Mouse (Mus musculus) cerebellum, postnatal 25 days (tissue): ENCODE measurements around the gene Prr14.
A peak's percentile ranks its signal among the peaks of the same experiment; 100 is the strongest.
"Not testable (repeated sequence)": the region's sequence is repeated elsewhere in the genome, so short reads cannot be mapped to it uniquely, and the experiment has no call there.

Experiments used
- DNase-seq, 2 experiments: peaks; one replicate each; pipeline ENCODE4 v3.0.0; 2021; ENCODE audit warnings: mixed read lengths in 2 of 2

The Prr14 gene

DNA sequence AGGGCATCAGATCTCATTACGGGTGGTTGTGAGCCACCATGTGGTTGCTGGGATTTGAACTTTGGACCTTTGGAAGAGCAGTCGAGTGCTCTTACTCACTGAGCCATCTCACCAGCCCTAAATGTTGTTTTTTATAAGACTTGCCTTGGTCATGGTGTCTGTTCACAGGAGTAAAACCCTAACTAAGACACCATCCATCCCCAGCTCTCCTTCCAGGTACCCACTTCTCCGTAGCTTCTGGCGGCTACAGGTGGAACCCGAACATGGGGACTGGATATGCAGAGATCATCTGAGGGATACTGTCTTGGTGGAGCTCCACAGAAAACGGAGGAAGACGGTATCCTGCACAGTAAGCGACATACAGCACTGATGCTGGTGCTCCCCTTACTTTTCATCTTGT, at the start of gene Prr14:
Gene Prr14, plus strand, starts transcription at position 301 of the 400 bp plus-strand sequence.
- not testable (repeated sequence) for DNase-seq

DNA sequence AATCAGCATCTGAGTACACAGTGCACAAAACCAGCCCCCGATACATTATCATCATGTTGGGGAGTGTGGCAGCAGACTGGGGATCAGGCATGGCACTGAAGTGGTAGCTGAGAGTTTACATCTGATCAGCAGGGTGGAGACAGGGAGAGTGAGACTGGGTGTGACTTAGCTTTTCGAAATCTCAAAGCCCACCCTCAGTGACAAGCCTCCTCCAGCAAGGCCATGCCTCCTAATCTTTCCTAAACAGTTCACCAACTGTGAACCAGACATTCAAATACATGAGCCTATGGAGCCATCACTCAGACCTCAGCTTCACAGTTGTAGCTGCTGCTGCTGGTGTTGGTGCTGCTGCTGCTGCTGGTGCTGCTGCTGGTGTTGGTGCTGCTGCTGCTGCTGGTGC, 48.0 kb upstream of the Prr14 start:
- DNase-seq = no peak

DNA sequence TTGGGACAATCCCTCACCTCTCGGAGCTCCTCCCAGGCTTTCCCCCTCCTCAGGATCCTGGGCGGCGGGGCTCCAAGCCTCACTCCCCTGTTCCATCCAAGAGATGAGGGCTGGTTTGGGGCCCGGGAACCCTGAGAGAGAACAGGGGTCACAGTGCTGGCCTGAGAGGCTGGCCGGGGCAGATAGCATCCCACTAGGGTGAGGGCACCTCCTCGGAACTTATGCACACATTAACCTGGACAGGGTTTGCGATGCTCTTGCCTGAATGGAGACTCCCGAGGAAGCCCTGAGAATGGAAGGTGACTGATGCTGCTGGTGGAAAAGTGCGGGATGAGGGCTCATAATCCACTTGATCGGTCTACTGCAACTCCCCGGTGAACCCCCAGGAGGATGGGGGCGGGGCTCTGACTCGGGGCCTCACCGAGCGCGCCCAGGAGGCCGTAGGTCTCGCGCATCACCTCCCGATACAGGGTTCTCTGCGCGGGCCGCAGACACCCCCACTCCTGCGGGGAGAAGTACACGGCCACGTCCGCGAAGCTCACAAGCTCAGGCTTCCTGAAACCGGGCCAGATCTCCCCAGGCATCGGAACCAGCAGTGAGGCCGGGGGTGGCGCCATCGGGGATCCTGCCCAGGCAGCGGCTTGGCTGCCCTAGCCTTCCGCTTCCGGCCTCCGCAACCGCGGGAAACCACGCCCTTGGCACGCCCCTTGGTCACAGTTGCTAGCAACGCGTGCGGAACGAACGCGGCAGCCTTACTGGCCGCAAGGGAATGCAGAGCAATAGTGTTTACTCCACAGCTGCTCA, 37.8 kb upstream of the Prr14 start, which contains the start of gene Zfp688:
Gene Zfp688, minus strand, starts transcription at position 681 of the 804 bp plus-strand sequence.
- DNase-seq = peak; percentile 92 to 96

DNA sequence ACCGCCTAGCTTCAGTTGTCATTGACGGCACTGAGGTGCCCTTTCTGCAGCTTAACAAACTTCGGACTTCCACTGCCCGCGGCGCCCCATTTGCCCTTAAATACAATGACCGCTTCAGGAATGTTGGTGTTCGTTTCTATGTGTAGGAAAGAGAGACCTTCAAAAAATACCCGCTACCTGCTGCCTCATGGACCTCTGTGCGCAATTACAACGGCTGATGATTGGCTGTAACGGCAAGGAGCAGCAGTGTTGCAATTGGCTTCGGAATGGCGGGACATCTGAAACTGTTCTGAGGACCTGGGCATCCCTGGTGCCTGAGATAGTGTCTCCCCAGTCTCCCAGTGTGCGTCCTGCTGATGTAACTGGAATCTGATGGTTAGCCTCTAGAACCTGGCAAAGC, 37.2 kb upstream of the Prr14 start:
- peak in 1 of 2 experiments; percentile 67 for DNase-seq

DNA sequence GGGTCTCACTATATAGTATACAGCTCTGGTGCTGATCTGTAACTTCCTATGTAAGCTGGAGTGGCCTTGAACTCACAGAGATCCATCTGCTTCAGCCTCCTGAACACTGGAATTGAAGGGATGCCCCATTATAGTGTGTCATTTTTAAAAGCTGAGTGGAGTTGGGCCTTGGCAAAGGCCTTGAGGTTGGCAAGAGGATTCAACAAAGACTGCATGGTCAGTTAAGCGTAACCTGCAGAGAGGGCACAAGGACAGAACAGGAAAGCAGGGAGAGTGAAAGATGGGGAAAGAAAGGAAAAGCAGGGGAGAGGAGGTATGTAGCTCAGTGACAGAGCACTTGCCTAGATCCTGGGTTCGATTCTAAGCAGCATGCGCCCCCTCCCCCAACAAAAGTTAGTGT, 34.1 kb upstream of the Prr14 start:
- DNase-seq = no peak

DNA sequence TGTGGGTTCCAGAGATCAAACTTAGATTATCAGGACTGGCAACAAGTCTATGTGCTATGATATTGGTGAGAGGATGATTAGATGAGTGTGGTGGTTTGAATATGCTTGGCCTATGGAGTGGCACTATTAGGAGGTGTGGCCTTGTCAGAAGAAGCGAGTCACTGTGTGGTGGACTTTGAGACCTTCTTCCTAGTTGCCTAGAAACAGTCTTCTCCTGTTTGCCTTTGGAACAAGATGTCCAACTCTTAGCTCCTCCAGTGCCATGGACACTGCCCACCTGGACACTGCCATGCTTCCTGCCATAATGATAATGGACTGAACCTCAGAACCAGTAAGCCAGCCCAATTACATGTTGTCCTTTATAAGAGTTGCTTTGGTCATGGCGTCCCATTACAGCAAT, 33.5 kb upstream of the Prr14 start:
- no peak for DNase-seq

DNA sequence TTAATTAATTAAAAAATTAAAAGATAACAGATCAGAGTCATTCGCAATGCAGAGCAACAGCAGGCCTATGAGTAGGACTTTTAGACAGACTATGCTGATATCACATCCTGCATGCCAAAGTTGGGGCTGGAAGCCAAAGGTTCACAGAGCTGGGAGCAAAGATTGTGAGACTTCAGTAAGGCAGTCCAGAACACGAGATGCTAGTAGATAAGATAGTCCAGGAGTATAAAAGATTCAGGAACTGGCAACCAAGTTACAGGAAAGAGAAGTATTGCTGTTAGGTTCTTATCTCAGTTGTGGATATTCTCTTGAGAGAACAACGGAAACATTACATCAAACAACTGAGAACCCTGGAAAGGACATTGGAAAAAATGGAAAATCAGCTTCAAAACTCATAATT, 33.1 kb upstream of the Prr14 start:
- DNase-seq = no peak

DNA sequence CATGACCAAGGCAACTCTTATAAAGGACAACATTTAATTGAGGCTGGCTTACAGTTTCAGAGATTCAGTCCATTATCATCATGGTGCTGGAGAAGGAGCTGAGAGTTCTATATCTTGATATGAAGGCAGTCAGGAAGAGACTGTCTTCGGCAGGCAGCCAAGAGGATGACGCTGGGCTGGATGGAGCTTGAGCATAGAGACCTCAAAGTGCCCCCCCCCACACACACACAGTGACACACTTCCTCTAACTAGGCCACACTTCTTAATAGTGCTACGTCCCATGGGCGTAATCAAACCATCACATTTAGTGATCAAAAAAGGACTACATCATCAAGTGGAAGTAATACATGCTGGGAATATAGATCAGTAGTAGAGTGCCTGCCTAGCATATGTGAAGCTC, 24.2 kb upstream of the Prr14 start:
- DNase-seq = no peak

DNA sequence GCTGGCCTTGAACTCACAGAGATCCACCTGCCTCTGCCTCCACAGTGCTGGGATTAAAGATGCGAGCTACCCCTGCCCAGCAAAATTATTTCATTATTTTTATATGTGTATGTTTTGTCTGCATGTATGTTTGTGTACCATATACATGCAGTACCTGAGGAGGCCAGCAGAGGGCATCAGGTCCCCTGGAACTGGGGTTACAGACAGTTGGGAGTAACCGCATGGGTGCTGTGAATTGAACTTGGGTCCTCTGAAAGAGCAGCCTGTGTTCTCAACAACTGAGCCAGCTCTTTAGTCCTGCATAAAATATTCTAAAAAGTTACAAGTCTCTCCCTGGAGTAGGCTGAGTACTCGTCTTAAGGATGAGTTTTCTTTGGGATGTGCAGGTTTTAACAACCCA, 21.7 kb upstream of the Prr14 start:
- DNase-seq = no peak

DNA sequence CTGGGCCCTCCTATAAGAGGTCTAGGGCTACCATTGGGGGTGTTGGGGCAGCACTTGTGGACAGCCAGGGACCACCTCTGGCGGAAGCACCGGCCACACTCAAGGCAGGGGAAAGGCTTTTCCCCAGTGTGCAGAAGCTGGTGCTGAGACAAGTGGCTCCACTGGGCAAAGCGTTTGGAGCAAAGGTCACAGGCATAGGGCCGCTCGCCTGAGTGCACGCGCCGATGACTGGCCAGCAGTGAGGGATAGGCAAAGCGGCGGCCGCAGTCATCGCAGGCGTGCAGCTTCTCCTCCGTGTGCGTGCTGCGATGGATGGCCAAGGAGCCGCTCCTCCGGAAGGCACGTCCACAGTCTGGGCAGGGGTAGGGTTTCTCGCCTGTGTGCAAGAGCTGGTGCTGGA, 15.4 kb upstream of the Prr14 start:
- no peak for DNase-seq

DNA sequence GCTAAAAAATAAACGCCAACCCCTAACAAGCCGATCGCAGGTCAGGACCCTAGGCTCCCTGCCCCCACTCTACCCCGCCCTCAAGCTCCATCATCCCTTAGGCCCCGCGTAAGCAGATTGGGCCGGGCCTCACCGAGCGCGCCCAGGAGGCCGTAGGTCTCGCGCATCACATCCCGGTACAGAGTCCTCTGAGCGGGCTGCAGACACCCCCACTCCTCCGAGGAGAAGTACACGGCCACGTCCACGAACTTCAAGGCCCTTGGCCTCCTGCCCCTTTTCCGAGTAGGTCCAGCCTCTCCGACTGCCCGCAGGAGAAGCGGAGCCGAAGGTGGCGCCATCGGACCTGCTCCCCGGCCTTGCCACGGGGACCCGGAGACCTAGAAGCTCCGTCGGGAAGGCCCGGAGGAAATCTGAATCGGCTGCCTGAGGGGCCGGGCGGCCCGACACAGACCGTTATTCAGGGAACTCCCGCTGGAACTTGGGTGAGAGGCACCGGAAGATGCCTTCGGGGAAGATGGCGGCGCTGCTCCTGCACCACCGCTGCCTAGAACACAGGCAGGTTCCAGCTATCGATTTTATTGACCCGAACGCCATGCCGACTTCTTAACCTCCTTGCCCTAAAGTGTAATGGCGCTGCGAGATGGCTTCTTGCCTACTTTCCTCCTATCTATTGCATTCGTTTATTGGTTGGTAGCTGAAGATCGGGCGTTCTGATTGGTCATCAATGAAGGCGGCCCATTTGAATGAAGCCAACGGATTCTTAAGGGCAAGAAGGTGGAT, 10.7 kb upstream of the Prr14 start, which contains the start of gene Zfp689:
Gene Zfp689, minus strand, starts transcription at position 638 of the 780 bp plus-strand sequence.
- DNase-seq = peak; percentile 92 to 94

DNA sequence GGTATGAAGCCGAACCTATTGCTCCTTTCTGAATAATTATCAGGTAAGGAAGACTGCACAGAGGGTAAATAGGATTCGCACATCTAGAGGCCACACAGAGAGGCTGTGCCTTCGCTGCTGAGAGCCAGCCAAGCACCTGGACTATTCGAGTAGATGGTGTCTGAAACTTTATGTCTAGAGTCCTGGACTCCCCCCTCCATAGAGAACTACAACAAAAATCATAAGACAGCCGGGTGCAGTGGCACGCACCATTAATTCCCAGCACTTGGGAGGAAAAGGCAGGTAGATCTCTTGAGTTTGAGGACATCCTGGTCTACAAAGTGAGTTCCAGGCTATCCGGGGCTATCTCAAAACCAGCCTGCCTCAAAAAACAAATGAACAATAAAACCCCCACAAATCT, 9.4 kb upstream of the Prr14 start:
- no peak for DNase-seq

DNA sequence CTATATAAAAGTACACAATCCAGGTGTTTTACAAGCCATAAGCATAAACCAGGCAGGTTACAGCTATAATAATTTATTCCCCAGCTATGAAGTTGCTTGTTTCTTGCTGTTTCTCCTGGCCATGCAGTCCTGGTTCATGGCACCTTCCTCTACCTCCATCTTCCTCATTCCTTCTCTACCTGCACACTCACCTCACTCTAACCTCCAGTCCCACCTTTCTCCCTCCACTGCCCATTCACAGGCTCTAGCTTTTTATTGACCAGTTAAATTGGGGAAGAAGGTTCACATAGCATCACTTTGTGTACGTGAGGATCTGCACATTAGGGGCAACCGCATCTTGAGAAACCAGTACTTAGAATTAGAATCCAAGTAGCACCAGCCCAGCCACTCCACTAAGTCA, 6.4 kb upstream of the Prr14 start:
- DNase-seq = no peak

DNA sequence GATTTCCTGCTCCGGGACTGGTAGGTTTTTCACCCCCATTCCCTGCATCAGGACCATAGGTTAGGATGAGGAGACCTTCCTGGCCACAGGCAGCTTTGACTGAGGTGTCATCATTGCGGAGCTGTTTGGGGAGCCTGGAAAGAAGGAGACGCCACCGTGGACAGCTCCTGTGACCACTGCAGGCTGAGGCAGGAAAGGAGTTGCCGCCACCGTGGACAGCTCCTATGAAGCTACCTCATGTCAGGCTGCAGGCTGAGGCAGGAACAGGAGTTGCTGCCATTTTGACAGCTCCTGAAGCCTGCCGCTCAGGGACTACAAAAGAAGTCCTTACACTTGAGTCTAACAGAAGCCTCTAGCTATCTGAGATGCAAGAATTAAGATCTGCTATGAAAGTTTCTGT, 4.5 kb upstream of the Prr14 start:
- no peak for DNase-seq

DNA sequence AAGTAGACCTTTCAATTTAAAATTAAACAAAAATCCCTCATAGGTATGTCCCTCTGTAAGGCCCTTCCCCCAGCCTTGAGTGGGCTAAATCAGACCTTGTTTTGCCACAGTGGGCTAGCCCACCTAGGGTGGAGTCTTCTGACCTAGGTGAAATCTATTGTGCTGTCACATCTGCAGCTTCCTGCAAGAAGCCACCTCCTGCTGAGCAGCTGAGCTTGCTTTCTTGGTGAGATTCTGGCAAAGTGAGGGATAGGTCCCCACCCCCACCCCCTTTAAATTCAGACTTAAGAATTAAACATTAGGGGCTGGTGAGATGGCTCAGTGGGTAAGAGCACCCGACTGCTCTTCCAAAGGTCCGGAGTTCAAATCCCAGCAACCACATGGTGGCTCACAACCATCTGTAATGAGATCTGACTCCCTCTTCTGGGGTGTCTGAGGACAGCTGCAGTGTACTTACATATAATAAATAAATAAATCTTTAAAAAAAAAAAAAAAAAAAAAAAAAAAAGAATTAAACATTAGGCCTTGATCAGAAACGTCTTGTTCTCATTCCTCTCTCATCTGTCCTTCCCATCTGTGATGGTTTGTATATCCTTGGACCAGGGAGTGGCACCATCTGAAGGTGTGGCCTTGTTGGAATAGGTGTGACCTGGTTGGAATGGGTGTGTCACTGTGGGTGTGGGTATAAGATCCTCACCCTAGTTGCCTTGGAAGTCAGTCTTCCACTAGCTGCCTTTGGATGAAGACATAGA, 864 bp upstream of the Prr14 start:
- not testable (repeated sequence) for DNase-seq

DNA sequence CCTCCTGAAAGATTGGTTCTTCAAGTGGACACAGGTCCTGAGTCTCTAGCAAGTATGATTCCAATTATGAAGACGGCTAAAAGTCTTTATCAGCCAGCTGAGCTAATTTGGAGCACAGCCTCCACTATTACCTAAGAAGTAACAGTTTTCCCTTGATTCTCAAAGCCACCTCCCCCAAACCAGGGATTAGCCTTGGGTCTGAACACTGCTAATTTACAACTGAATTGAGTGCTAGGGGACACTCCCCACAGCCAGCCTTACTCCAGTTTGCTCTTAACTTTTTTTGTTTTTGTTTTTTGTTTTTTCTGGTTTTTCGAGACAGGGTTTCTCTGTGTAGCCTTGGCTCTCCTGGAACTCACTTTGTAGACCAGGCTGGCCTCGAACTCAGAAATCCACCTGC, 5.8 kb downstream of the Prr14 start:
- no peak for DNase-seq

DNA sequence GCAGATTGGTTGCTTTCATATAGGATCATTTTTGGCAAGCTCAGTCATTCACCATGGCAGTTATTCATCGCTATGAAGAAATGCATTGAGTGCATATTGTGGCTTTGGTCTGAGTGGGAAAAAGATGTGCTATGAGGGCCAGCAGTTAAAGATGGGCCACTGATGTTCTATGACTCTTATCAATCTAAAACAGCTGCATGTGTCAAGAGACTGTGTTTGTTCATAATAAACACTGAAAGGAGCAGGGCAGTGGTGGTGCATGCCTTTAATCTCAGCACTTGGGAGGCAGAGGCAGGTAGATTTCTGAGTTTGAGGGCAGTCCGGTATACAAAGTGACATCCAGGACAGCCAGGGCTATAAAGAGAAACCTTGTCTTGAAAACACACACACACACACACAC, 6.3 kb downstream of the Prr14 start:
- not testable (repeated sequence) for DNase-seq

DNA sequence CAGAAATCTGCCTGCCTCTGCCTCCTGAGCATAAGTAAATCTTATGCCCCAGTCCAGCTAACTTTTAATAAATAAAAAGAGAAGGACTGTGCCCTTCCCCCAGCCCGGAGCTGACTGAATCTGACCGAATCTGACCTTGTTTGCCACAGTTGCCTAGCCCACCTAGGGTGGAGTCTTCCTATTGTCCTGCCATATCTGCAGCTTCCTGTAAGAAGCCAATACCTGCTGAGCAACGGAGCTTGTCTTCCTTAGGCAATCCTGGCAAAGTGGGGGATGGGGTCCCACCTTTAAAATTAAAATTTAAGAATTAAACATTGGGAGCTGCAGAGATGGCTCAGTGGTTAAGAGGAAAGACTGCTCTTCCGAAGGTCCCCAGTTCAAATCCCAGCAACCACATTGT, 7.2 kb downstream of the Prr14 start:
- no peak for DNase-seq

DNA sequence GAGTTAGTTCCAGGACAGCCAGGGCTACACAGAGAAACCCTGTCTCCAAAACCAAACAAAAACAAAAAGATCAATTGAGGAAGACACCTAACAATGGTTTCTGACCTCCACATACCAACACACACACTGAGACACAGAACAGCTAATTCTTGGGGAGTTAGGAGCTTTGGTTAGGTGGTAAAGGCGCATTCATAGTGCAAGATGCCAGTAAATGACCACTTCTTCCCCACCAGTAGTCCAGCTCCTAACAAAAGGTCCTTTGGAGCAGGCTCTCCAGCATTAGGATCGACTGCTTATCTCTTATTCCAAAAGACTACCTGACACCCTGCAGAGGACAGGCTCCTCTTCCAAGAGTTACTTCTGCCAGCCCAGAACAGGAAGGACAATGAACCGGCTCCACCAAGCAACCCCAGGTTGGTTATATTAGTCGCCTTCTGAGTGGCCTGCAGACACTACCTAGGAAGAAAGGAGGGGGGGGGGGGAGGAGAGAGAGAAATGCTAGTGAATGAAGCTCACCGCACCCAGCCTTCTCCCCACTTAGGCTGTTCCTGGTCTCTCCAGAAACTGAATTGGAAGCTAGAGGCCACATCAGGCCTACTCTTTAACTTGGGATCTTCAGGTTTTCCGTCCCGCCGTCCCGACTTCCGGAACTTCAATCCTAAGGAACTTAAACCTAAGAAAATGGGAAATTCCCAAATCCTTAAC, 10.8 kb downstream of the Prr14 start:
- peak; percentile 53 to 56 for DNase-seq

DNA sequence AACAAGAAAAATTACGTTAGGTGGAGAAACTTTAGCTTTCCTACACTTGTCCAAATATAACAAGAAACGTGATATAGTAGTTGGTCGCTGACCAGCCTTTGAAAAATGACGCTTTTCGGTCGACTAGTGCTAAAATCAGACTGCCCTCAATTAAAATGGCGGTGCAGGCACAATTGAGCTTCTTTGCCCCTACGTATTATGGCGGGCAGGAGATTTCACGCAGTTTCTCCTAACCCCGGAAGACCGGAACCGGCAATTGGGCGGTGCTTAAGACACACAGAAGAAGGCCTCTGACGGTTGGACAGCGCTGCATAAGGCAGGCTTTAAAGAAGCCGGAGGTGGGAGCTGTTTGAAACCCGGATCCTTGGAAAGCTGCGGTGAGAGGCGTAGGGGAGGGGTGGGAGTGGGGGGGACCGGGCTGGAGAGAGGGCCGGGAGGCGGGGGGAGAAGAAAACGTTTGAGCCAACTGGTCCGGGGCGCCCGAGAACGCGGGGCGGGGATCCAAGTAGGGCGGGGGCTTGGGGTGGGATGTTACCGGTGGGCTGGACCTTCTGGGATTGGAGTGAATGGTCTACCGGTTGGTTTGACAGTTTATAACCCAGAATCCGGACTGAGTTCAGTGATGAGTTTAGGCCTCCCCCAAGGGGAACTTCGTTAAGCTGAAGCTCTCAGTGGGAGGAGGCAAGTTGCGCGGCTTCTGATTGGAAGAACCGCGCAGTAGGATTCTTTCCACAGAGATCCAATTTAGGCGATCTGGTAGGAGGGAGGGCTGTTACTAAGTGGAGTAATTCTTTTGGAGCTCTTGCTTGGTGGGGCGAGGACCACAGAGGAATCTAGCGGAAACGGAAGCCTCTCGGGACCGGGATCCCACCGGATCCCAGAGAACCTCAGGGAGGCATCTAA, 11.6 kb downstream of the Prr14 start:
- DNase-seq = peak; percentile 89 to 92

DNA sequence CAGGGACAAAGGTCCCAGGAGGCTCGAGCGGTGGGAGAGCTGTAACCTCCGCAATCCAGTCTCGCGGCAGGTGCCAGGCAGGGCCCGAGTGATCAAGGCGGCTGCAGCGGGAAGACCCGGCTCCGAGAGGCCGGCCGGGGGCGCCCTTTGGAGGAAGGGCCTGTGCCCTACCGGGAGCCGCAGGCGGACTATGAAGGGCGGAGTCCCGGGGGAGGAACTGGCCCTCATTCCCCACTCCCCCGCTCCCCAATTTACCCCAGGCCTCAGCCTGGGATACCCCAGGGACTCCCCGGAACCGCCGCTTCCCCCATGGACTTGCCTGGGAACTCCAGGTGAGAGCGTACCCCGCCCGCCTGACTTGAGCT, 12.2 kb downstream of the Prr14 start:
- DNase-seq = peak; percentile 73 to 74

DNA sequence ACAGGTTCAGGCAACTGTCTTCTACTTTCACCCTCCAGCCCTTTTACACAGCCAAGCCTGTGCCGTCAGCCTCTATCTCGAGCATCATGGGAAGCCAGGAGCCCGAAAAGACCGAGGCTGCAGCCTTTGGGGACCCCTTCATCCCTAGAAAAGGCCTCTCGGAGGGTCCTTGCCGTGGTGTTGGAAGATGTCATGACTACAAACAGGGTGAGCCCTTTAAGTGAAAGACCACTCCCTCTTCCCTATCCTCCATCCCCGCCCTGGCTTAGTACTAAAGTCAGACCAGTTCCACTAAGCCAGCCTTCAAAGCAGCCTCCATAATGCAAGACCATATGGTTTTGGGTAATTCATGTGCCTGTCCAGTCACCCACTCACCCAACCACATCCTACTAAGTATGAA, 12.6 kb downstream of the Prr14 start:
- DNase-seq = no peak
